Mouse (Mus musculus) forebrain, embryonic 11.5 days (tissue): Measurements from ENCODE around the gene Tbc1d9. TPM values are rescaled to one million over a fixed set of nuclear protein-coding genes. Genes with fewer than 3 reads are reported as not detected.

ENCODE experiments used
- ATAC-seq: fragments of 200-750 bp; cut with Nextera tagmentation; replicated peaks from 2 replicates; pipeline ENCODE4 v1.8.0; 2017; ENCODE audit warnings: moderate TSS enrichment; ENCODE audit not compliant: low FRiP score
- DNase-seq: peaks from one replicate; pipeline ENCODE4 v3.0.0-alpha.2; 2017; ENCODE audit warnings: low spot score
- H3K27ac ChIP-seq: fragments of 300-500 bp; sonication (generic); 2 replicates; pipeline ENCODE4 v1.5.1; 2014; ENCODE audit warnings: low read depth, low read length
- H3K27me3 ChIP-seq: fragments of 300-500 bp; sonication (generic); 2 replicates; pipeline ENCODE4 v1.6.1; 2014; ENCODE audit warnings: mild to moderate bottlenecking, low read length, mixed read lengths; ENCODE audit not compliant: control insufficient read depth, insufficient read depth
- H3K36me3 ChIP-seq: fragments of 300-500 bp; sonication (generic); 2 replicates; pipeline ENCODE4 v1.6.1; 2014; ENCODE audit warnings: mild to moderate bottlenecking, low read length, moderate library complexity, mixed read lengths; ENCODE audit not compliant: control insufficient read depth, insufficient read depth
- H3K4me1 ChIP-seq: fragments of 300-500 bp; sonication (generic); replicated peaks from 2 replicates; pipeline ENCODE4 v1.6.1; 2014; ENCODE audit warnings: low read length, mixed read lengths; ENCODE audit not compliant: control insufficient read depth, insufficient read depth
- H3K4me2 ChIP-seq: fragments of 300-500 bp; sonication (generic); 2 replicates; pipeline ENCODE4 v1.6.1; 2014; ENCODE audit warnings: low read depth, mild to moderate bottlenecking, low read length, moderate library complexity, mixed read lengths; ENCODE audit not compliant: severe bottlenecking
- H3K4me3 ChIP-seq: fragments of 300-500 bp; sonication (generic); 2 replicates; pipeline ENCODE4 v1.5.1; 2014; ENCODE audit warnings: low read depth, low read length
- H3K9ac ChIP-seq: fragments of 300-500 bp; sonication (generic); 2 replicates; pipeline ENCODE4 v1.6.1; 2014; ENCODE audit warnings: low read length
- H3K9me3 ChIP-seq: fragments of 300-500 bp; sonication (generic); 2 replicates; pipeline ENCODE4 v1.6.1; 2016; ENCODE audit warnings: low read length, mixed read lengths; ENCODE audit not compliant: control insufficient read depth
- WGBS: fragments of 180-500 bp; shearing (Covaris S2); extraction: QIAGEN DNeasy Blood & Tissue Kit; methylation state at CpG from one replicate; pipeline ENCODE4 v1.1.7; 2014; 5-methylcytosine and 5-hydroxymethylcytosine counted together
- polyA plus RNA-seq: library from polyadenylated mRNA; unstranded; fragments of >200 nt; fragmentation: Nextera tagmentation; extraction: Ambion mirVana; gene quantifications from 2 replicates; pipeline ENCODE4 v1.2.1, GENCODE M21; 2014

Tbc1d9 gene
- 7.6 and 9.3 TPM in 2 replicates for polyA plus RNA-seq

DNA sequence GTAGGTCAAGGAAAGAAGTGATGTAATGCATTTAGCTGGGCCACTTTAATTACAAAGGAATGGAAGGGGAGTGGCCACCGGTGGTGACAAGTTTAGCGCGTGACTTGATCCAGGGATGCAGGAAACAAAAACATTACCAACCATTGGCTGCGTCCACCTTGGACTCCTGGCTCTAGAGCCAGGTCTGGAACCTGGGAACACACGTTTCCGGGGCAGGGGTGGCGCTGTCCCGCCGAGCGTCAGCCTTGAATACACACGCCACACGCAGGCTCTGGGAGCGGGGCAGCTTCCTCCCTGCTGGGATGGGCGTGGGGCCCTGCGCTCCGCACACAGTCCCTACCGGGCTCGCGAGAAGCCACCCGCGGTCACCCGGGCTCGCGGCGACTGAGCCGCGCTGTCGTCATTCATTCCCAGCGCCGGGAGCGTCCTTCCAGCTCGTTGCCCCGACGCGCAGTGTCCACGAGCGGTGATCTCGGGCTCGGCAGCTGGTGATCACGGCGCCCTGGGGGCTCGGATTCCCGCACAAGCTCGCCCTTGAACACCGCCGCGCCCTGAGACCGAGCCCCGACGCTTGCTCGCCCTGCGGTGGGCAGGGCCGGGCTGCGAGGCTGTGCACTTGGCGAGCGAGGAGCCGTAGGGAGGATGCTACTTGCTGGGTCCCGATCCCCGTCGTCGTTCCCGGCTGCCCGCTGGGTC lies at the start of gene Tbc1d9:
Tbc1d9 (plus strand) TSS at position 118 of the 696 bp plus-strand sequence.
- WGBS: 2% methylated on average over 63 of the region's 63 CpGs
- DNase-seq: peak; percentile 87
- ATAC-seq: peak; percentile 89

DNA sequence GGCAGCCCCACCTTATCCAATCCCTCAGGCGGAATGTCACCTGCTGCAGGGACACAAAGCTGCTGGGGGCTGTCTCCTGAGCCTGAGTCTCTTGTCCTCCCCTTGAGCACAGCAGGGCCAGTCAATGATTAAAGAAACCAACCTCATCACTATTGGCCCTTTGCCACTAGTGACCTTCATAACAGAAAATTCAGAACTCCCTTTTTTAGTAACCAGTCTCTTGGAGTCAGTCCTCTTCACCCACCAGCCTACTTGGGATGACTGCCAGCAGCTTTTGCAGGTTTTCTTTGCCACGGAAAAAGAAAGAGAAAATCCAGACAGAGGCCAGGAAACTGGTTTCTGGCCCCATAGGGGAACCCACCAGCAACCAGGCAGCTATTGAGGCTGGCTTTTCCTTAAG lies 30.1 kb upstream of the Tbc1d9 start:
- WGBS: 54% methylated on average over 2 of the region's 2 CpGs

More for the DNA sequence above, at the start of gene Tbc1d9:
- Histone ChIP-seq H3K27me3 (no peaks in the 10 kb centered on the region), H3K4me2 (peak within 1 kb of the TSS; percentile 77), H3K4me3 (peak within 1 kb of the TSS; percentile 80), H3K9ac (peak within 1 kb of the TSS; percentile 97), H3K9me3 (no peaks in the 10 kb centered on the region), H3K4me1 (no peaks in the 10 kb centered on the region), H3K36me3 (no peaks in the 10 kb centered on the region), H3K27ac (peak within 1 kb of the TSS; percentile 80)

DNA sequence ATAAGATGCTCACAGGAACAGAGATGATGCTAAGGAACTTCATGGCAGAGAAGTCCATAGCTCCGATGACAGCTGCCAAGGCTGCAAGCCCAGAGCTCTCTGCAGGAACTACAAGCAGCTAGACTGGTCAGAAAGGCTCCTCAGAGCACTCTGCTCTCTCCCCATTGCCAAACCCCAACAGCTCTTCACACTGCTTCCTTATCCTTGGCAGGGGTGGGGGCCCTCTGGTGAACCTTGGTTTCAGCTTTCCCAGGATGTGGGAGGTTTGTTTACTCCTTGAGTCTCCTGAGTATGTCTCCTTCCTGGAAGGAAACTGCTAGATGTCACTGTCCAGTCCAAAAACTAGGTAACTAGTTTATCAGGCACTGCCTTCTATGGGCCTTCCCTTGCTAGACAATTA lies 25.1 kb upstream of the Tbc1d9 start:
- no peak overlapping the region for H3K9ac ChIP-seq
- H3K9me3 ChIP-seq: no peaks in the 10 kb centered on the region
- H3K27ac ChIP-seq: no peak overlapping the region
- H3K4me1 ChIP-seq: no peaks in the 10 kb centered on the region
- no peak for ATAC-seq
- no peak overlapping the region for H3K4me2 ChIP-seq
- H3K4me3 ChIP-seq: no peak overlapping the region
- no peak for DNase-seq
- H3K27me3 ChIP-seq: no peaks in the 10 kb centered on the region
- H3K36me3 ChIP-seq: no peaks in the 10 kb centered on the region
- 80% methylated on average over 1 of the region's 1 CpGs for WGBS

More for the DNA sequence above, 30.1 kb upstream of the Tbc1d9 start:
- ATAC-seq: no peak
- H3K36me3 ChIP-seq: no peaks in the 10 kb centered on the region
- no peaks in the 10 kb centered on the region for H3K4me1 ChIP-seq
- no peaks in the 10 kb centered on the region for H3K9me3 ChIP-seq
- H3K27ac ChIP-seq: no peak overlapping the region
- no peaks in the 10 kb centered on the region for H3K27me3 ChIP-seq
- no peak for DNase-seq
- H3K9ac ChIP-seq: no peak overlapping the region
- no peak overlapping the region for H3K4me3 ChIP-seq
- no peak overlapping the region for H3K4me2 ChIP-seq

DNA sequence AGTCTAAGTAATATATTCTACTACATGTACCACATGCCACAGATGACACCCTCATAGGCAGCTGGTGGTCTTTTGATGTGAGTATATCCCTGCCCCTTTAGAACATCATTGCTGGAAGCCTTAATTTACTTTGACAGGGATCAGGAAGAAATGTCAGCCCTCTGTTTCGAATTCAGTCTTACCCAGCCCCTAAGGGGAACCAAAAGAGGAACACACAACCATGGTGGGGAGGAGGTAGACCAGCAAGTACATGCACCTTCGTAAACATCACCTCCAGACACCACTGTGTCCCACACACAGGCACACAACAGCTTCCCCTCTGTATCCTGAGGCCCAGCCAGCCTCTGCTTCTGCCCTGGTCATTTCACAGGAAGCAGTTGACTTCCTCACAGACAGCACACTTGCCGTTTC lies 24.4 kb upstream of the Tbc1d9 start:
- no peaks in the 10 kb centered on the region for H3K9me3 ChIP-seq
- DNase-seq (no peak), ATAC-seq (no peak)
- WGBS: 88% methylated on average over 3 of the region's 3 CpGs
- H3K27me3 ChIP-seq: no peaks in the 10 kb centered on the region
- no peaks in the 10 kb centered on the region for H3K4me1 ChIP-seq
- H3K4me3 ChIP-seq: no peak overlapping the region
- no peak overlapping the region for H3K27ac ChIP-seq
- H3K4me2 ChIP-seq: no peak overlapping the region
- no peaks in the 10 kb centered on the region for H3K36me3 ChIP-seq
- H3K9ac ChIP-seq: no peak overlapping the region

DNA sequence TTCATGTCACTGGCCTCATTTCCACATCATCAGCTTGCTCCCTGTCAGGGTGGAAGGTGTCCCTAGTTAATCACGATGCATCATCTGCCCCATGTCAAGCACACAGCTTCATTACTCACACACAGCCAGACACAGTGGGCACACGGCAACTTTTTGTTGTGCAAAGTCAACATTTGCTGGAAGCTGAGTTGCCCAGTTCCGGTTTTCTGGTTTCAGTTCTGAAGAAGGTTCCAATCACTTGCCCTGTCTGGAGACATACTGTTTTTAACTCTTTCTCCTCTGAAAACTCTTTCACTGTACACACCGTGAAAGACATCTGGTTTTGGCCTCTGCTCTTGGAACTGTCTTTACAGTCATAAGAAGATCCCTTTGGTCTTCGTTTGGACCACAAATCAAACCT lies 23.8 kb upstream of the Tbc1d9 start:
- no peak overlapping the region for H3K27ac ChIP-seq
- WGBS: 84% methylated on average over 5 of the region's 5 CpGs
- no peaks in the 10 kb centered on the region for H3K36me3 ChIP-seq
- H3K27me3 ChIP-seq: no peaks in the 10 kb centered on the region
- ATAC-seq: no peak
- H3K4me3 ChIP-seq: no peak overlapping the region
- H3K4me1 ChIP-seq: no peaks in the 10 kb centered on the region
- no peak overlapping the region for H3K4me2 ChIP-seq
- no peak overlapping the region for H3K9ac ChIP-seq
- no peak for DNase-seq
- H3K9me3 ChIP-seq: no peaks in the 10 kb centered on the region

DNA sequence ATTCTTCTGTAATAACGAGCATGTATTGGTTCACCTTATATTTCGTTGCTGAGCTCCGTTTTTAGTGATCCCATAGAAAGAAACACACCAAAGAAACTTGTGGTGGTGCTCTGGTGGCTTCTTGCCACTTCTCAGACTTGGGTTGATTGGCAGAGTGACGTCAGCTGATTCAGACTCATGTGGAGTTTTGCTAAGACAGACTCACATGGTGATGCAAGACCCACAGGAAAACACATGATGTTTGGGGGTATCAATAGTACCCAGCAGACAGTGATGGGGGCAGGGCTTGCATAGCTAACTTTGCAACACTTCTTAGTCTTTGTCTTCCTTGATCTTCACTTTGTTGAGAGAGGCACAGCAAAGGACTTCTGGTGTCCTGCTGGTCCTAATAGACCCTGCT lies 20.6 kb upstream of the Tbc1d9 start:
- DNase-seq (no peak), ATAC-seq (no peak)
- Histone ChIP-seq H3K4me3 (no peak overlapping the region), H3K9me3 (no peaks in the 10 kb centered on the region), H3K4me1 (no peaks in the 10 kb centered on the region), H3K9ac (no peak overlapping the region), H3K36me3 (no peaks in the 10 kb centered on the region), H3K4me2 (no peak overlapping the region), H3K27me3 (no peaks in the 10 kb centered on the region), H3K27ac (no peak overlapping the region)
- WGBS: 84% methylated on average over 4 of the region's 4 CpGs

DNA sequence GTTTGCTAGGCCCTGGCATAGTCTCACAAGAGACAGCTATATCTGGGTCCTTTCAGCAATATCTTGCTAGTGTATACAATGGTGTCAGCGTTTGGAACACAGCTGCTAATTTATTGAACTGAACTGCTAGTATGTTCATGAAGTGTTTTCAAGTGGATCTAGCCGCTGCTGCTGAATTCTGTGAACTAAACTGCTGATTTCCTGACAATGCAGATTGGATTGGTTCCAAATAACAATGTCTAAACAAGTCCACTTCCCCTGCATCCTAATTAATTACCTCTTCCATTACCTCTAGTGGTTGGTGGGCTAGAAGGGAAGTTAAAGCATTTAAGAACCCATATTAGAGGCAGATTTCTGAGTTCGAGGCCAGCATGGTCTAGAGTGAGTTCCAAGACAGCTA lies 19.7 kb upstream of the Tbc1d9 start:
- H3K4me1 ChIP-seq: no peaks in the 10 kb centered on the region
- no peaks in the 10 kb centered on the region for H3K9me3 ChIP-seq
- no peaks in the 10 kb centered on the region for H3K27me3 ChIP-seq
- DNase-seq (no peak), ATAC-seq (no peak)
- H3K27ac ChIP-seq: no peak overlapping the region
- H3K4me3 ChIP-seq: no peak overlapping the region
- no peak overlapping the region for H3K4me2 ChIP-seq
- no peaks in the 10 kb centered on the region for H3K36me3 ChIP-seq
- WGBS: 77% methylated on average over 3 of the region's 3 CpGs
- H3K9ac ChIP-seq: no peak overlapping the region

DNA sequence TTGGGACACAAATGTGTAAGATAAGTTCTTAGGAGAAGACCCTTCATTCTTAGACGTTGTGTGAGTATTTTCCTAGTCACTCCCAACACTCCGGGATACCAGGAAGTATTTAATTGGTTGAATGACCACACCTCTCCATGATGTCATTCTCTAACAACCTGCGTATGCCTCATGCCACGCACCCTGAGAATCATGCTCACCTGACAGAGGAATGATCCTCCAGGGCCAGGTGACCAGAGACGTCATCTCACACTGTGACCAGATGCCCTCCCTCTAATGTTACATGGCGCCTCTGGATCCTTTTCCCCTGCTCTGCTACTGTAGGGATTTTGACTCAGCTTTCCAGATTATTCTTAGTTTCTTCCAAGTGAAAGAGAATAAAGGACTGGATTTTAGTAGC lies 16.0 kb upstream of the Tbc1d9 start:
- ATAC-seq (no peak), DNase-seq (no peak)
- Histone ChIP-seq H3K4me2 (no peak overlapping the region), H3K27me3 (no peaks in the 10 kb centered on the region), H3K4me1 (no peaks in the 10 kb centered on the region), H3K4me3 (no peak overlapping the region), H3K9ac (no peak overlapping the region), H3K27ac (no peak overlapping the region), H3K36me3 (no peaks in the 10 kb centered on the region), H3K9me3 (no peaks in the 10 kb centered on the region)
- 88% methylated on average over 6 of the region's 6 CpGs for WGBS

DNA sequence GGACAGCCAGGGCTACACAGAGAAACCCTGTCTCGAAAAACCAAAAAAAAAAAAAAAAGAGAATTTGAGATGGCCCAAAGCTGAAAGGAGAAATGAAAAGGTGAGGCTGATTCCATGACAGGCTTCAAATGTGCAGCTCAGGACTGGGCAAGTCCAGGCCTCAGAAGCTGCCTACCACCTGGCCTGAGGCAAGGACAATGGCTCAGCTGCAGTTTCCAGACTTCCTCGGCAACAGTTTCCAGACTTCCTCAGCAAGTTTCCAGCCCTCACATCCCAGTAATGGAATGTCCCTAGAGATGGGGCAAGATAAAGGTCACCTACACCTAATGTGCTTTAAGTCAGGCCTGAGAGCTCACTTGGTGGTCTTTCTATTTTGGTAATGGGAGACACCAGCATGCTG lies 13.1 kb upstream of the Tbc1d9 start:
- Histone ChIP-seq H3K27me3 (no peaks in the 10 kb centered on the region), H3K36me3 (no peaks in the 10 kb centered on the region), H3K4me3 (no peak overlapping the region), H3K4me1 (no peaks in the 10 kb centered on the region), H3K27ac (no peak overlapping the region), H3K4me2 (no peak overlapping the region), H3K9ac (no peak overlapping the region), H3K9me3 (no peaks in the 10 kb centered on the region)
- ATAC-seq: no peak
- WGBS: 76% methylated on average over 2 of the region's 2 CpGs
- no peak for DNase-seq
